Mouse (Mus musculus) naive thymus-derived CD4-positive, alpha-beta T cell, adult 5 months (primary cell): ENCODE measurements around the gene Pole3. TPM values are rescaled to one million over a fixed set of nuclear protein-coding genes. Genes with fewer than 3 reads are reported as not detected.

ENCODE experiments used
- polyA plus RNA-seq: library from polyadenylated mRNA; unstranded; fragments of 100-300 nt; shearing (Covaris generic); gene quantifications from one replicate; pipeline ENCODE4 v1.2.1, GENCODE M21; 2017

Gene Pole3
- 21.3 TPM for polyA plus RNA-seq

DNA sequence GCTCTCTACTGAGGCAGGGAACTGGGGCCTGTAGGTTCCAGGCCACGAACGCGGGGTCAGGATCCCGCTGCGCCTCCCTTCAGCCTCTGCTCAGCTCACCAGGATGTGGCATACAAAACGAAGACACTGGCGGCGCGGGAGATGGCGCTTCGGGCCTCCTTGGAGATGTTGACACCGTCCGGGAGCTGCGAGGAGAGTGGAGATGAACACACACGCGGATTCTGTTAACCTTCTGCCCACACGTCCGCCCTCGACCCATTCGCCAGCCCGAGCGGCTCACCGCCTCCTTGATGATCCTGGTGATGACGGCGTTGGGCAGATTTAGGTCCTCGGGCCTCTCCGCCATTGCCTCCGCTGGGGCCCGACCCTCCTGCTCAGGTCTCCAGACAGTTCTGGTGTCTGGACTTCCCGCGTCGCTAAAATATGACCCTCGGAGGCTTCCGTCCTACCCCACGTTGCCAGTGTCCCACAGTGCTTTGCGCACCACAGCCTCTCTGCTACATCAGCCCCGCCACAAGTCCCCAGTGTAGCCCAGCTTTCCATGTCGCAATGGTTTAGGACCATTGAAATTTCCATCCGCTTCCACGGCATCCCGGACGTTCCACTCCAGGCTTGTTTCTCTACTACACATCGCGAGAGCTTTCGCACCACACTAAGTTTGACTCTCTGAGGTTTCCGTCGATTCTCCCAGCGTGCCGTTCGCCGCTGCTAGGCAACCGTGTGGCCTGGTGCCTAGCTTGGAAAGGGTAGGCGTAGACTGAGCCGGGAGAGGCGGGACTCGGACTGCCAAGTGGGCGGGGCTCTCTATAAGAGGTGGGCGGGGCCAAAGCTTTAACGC, at the start of gene Pole3, which contains the start of gene 4933430I17Rik:
Gene Pole3, minus strand, starts transcription at position 418 of the 838 bp plus-strand sequence.
Gene 4933430I17Rik, plus strand, starts transcription at position 719 of the 838 bp plus-strand sequence.

DNA sequence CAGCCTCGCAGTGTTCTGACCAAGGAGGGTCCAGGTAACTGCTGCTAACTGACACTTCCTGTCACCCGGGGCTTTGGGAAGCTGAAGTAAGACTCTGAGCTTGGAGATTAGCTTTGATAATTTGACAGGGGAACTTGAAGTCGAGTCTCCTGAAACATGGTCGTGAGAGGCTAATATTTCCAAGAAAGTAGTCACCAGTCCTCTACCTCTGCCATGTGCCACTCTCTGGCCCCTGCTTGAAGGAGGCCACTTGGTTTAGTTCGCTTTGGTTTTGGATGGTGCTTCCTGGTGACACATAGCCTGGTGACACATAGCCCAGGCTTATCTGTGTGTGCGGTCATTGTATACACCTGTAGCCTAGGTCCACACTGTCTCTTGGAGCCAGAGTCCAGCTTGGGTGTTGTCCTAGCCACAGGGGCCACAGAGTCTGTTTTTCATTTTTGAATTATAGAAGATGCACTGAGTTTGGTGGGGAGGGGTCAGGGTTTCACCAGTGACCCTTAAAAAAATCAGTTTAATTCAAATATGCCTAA, 35.0 kb upstream of the Pole3 start, which contains the start of gene Rgs3:
Gene Rgs3, plus strand, starts transcription at position 51 of the 533 bp plus-strand sequence.

DNA sequence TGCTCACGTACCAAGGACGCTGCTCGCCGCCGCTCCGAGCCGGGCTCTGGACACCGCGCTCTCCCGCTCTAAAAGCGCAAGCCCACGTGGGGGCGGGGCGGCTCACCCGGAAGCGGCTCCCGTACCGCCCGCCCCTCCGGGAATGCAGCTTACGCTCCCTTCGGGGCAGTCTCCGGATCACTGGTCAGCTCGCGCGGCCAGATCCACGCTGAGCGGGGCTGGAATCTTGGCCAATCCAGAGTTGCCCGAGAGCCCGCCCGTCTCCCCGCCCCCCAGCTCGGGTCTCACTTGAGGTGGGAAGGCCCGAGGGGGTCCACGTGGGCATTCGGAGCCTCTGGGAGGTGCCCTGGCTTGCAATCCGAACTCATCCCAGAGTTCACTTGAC, 5.0 kb downstream of the Pole3 start, which contains the start of gene Alad:
Gene Alad, minus strand, starts transcription at position 70 of the 385 bp plus-strand sequence.

DNA sequence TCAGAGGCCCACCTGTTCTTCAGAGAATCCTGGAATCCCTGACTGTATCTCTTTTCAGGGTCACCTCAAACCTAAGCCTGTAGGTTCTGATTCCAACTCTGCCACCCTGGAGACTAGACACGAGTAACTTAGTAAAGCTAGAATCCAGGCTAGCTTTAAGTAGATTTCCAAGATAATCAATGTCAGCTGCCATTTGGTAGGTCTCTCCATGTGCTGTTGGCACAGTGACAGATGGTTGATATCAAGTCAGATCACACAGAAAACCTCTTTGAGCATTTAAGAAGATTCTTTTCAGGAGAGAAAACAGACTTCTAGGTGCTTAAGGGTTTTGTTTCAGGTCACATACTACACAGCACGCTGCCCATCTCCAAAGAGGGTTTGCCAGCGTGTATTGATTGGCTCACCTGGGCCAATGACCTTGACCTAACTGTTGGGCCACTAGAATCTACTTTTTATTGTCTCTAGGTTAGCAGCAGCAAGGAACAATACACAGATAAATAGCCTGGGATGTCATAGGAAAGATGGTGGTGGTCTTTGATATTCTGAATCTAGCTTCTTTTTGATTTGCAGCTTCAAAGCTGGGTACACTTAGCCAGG, 21.4 kb downstream of the Pole3 start, which contains the start of gene Hdhd3:
Gene Hdhd3, minus strand, starts transcription at position 94 of the 597 bp plus-strand sequence.

DNA sequence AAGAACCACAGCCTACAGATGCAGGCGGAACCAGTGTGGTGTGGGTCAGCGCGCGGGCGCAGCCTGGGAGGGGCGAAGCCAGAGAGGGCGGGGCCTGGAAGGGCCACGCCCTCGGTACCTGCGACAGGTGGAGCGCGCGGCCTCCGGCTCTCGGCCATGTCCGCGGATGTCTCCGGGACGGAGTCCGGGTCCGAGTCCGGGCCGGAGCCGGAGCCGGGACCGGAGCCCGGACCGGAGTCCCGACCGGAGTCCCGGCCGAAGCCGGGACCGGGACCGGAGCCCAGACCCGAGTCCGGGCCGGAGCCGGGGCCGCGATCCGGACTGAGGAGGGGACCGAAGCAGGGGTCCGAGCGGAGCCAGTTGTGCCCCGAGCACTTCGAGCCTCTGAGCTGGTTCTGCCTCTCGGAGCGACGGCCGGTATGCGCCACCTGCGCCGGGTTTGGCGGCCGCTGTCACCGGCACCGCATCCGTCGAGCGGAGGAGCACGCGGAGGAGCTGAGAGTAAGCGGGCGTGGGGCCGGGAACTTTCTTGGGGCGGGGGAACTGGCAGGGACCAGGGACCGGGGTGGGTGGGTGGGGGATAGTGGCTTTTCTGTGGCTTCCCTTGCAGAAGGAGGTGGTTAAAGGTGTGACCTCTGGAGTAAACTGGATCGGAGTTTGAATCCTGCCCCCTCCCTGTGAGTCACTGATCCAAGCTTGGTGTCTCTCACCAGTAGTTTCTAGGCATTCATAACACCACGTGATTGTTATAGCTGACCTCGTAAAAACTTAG, 44.7 kb downstream of the Pole3 start, which contains the start of gene Bspry:
Gene Bspry, plus strand, starts transcription at position 117 of the 772 bp plus-strand sequence.

Other genes starting within 250 kb of the Pole3 start
- gene Fkbp15, start 164.5 kb downstream of the Pole3 start, polyA plus RNA-seq = 51.5 TPM
- 14.3 TPM for gene Slc31a1, start 164.3 kb downstream of the Pole3 start, polyA plus RNA-seq
- 69.4 TPM for gene Cdc26, start 116.4 kb downstream of the Pole3 start, polyA plus RNA-seq
- 27.2 TPM for gene Prpf4, start 116.3 kb downstream of the Pole3 start, polyA plus RNA-seq
- not detected for gene Rnf183, start 89.8 kb downstream of the Pole3 start, polyA plus RNA-seq
- gene Wdr31, start 54.2 kb downstream of the Pole3 start, polyA plus RNA-seq = 0.21 TPM
- 0.42 TPM for gene Bspry, start 45.0 kb downstream of the Pole3 start, polyA plus RNA-seq
- gene Hdhd3, start 21.6 kb downstream of the Pole3 start, polyA plus RNA-seq = 0.29 TPM
- gene Alad, start 5.2 kb downstream of the Pole3 start, polyA plus RNA-seq = 13.4 TPM
- 0.45 TPM for gene 4933430I17Rik, start 301 bp upstream of the Pole3 start, polyA plus RNA-seq
- 35.5 TPM for gene Rgs3, start 34.8 kb upstream of the Pole3 start, polyA plus RNA-seq